7 mouse cellular contexts compared by ENCODE assay signal in the genomic region with DNA sequence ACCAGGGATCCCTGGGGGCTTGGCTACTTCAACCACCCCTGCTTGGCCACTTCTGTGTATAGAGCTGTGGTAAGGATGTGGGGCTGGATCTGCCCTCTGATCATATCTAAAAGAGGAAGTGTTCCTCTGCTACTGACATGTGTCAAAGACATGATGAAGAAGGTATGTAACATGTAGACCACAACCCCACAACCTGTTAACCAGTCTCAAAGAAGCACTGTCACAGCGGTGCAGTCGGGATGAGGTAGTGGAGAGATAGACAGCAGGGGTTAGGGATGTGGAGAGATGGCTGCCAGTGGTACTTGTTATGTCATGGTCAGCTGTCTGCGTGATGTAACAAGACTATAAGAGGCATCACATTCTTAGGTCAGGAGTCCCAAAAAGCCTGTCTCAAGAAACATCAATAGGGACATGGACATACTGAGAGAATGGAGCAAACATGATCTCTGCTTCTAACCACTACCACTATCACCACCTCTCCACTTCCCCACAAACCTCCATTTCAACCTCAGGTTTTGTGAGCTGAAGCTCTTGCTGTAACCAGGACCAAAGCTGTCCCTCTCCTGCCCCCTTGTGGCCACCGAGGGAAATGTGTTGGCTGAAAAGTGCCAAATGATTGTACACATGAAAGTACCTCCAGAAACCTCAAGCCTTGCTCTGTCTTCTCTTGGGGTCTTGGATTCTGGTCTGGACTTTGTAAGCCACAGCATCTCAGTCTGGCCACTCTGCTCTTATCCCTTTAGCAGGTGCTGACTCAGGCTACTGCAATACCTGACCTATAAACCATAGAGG. TPM values are rescaled to one million over a fixed set of nuclear protein-coding genes. Genes with fewer than 3 reads are reported as not detected.
DNase-seq lines count a peak whose midpoint lies in the region; ATAC-seq lines count a peak whose summit lies in the region.

No protein-coding gene starts in this region.

- no peaks in the 10 kb centered on the region for H3K4me1 ChIP-seq in limb, embryonic 12.5 days (replicated peaks)
- no peaks in the 10 kb centered on the region for H3K4me1 ChIP-seq in midbrain, embryonic 16.5 days (ENCODE audit: control insufficient read depth, insufficient read depth, low read length)

- no peaks in the 10 kb centered on the region for H3K9me3 ChIP-seq in limb, embryonic 12.5 days
- H3K9me3 ChIP-seq in midbrain, embryonic 16.5 days (replicated peaks; ENCODE audit: control insufficient read depth, low read length, poor library complexity, severe bottlenecking): no peaks in the 10 kb centered on the region

- WGBS in limb, embryonic 12.5 days: 50% methylated on average over 4 of the region's 4 CpGs
- 43% methylated on average over 4 of the region's 4 CpGs for WGBS in midbrain, embryonic 16.5 days

- peaks cover 9% of the 10 kb centered on the region; the same call in 1 of the 2 replicates for H3K36me3 ChIP-seq in limb, embryonic 12.5 days
- H3K36me3 ChIP-seq in midbrain, embryonic 16.5 days (ENCODE audit: control insufficient read depth, insufficient read depth, low read length): no peaks in the 10 kb centered on the region

- H3K9ac ChIP-seq in limb, embryonic 12.5 days (replicated peaks): no peak overlapping the region
- no peak overlapping the region for H3K9ac ChIP-seq in midbrain, embryonic 16.5 days (ENCODE audit: low read depth, low read length)

- H3K27me3 ChIP-seq in limb, embryonic 12.5 days: no peaks in the 10 kb centered on the region
- no peaks in the 10 kb centered on the region for H3K27me3 ChIP-seq in midbrain, embryonic 16.5 days (ENCODE audit: control insufficient read depth, insufficient read depth, low read depth, low read length)

- peak; percentile 95 for DNase-seq in adrenal gland, postnatal 10 days
- peak; percentile 79 for DNase-seq in embryo, embryonic 11.5 days (ENCODE audit: low read depth, low spot score)
- peak; percentile 79 to 93 for DNase-seq in kidney, adult 8-10 months
- DNase-seq in spleen, postnatal 10 days (ENCODE audit: low spot score in 2 of 2): peak; percentile 78 to 89

- H3K4me2 ChIP-seq in limb, embryonic 12.5 days: no peak overlapping the region
- no peak overlapping the region for H3K4me2 ChIP-seq in midbrain, embryonic 16.5 days (ENCODE audit: low read length)

- peak; percentile 86 for ATAC-seq in granulocyte monocyte progenitor cell, adult 5-6 weeks (replicated peaks; ENCODE audit: poor library complexity, severe bottlenecking)
- ATAC-seq in limb, embryonic 12.5 days (ENCODE audit: insufficient number of reproducible peaks, insufficient read depth, low FRiP score, low TSS enrichment, low read depth): 0 out of 2 replicates have a peak, but pooled peaks have one; percentile 42
- peak; percentile 86 for ATAC-seq in midbrain, embryonic 16.5 days

- no peak overlapping the region for H3K4me3 ChIP-seq in limb, embryonic 12.5 days (replicated peaks)
- H3K4me3 ChIP-seq in midbrain, embryonic 16.5 days (ENCODE audit: low read depth, low read length): no peak overlapping the region

- no peak overlapping the region for H3K27ac ChIP-seq in limb, embryonic 12.5 days
- H3K27ac ChIP-seq in midbrain, embryonic 16.5 days (ENCODE audit: low read length): no peak overlapping the region

RNA-seq across cellular contexts. Expression of a gene that starts 56.3 kb away (rescaled TPM):
- total RNA-seq in adrenal gland, postnatal 10 days (2021): 10 to 100 TPM; 17.1 to 34.4 TPM
- total RNA-seq in granulocyte monocyte progenitor cell, adult 5-6 weeks (2014; fragmentation: Nextera tagmentation): 41.2 and 53.4 TPM in 2 replicates
- total RNA-seq in granulocyte monocyte progenitor cell, adult 5-6 weeks (2017): 23.1 and 61.2 TPM in 2 replicates
- polyA plus RNA-seq in limb, embryonic 12.5 days (2016; fragmentation: Nextera tagmentation; extraction: Ambion mirVana): 43.8 and 53.2 TPM in 2 replicates
- polyA plus RNA-seq in midbrain, embryonic 16.5 days (2015; fragmentation: Nextera tagmentation; extraction: Ambion mirVana): 49.0 and 52.7 TPM in 2 replicates
